Mouse (Mus musculus) cerebellum, adult 9-10 months (tissue): Measurements from ENCODE around the gene 4930469K13Rik.

Source experiments
- DNase-seq: peaks from one replicate; pipeline ENCODE4 v3.0.0; 2022

The 4930469K13Rik gene

GRCm38 (mm10) chr11:33934286-33934685 lies 164.1 kb downstream of the 4930469K13Rik start:
- DNase-seq: no peak

GRCm38 (mm10) chr11:33932386-33933111 lies 165.8 kb downstream of the 4930469K13Rik start:
- no peak for DNase-seq

DNA sequence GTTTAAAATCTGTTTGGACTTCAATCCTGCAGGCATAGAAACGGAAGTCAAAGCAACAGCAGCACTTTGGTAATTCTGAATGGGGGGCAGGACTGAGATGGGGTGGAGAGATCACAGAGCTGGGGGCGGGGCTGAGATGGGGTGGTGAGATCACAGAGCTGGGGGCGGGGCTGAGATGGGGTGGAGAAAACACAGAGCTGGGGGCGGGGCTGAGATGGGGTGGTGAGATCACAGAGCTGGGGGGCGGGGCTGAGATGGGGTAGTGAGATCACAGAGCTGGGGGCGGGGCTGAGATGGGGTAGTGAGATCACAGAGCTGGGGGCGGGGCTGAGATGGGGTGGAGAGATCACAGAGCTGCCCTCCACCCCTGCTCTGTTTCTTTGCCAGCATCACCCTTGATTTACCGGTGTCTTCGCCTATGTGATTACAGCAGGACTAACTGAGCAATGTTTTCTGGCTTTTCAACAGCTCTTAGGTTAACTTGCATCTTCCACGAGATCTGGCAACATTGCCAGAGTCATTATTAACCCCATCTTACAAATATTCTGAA lies 166.4 kb downstream of the 4930469K13Rik start:
- DNase-seq: no peak

DNA sequence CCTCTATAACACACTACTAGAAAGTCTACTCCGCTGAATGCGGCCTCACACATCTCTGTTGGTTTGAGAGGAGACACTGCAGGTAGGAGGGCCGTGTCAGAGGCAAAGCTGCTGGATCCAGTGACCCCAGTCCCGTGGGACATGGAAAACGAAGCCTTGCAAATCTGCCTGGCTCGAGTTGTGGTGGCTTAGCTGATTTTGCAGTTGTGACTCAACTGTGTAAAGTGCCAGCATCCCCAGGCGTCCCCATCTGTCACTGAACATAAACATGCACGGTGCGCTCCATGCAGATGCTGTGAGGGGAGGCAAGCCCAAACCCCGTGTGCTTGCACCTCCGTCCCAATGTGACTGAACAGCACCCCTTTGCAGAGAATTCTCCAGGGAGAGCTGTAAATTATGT lies 168.9 kb downstream of the 4930469K13Rik start:
- no peak for DNase-seq

- DNase-seq: no peak
Observed at GRCm38 (mm10) chr11:33928658-33929057, 169.7 kb downstream of the 4930469K13Rik start.

- DNase-seq: no peak
Observed at GRCm38 (mm10) chr11:33927836-33928235, 170.5 kb downstream of the 4930469K13Rik start.

DNA sequence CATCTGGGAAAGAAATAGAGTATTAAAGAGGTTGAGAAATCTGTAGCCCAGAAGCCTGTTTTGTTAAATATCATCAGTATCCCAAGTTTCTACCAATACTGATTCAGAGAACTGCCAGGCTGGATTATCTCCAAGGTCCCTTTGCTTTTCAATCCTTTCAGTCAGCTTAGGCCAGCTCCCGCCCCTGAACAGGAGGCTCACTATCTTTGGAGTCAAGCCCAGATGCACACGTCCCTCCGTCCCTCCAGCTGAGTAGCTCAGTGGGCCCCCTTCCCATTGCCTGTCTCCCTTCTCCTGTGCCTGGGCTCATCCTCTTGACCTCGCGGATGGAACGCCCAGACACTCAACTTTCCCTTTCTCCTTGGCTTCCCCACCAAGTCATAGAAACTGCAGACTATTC lies 171.0 kb downstream of the 4930469K13Rik start:
- no peak for DNase-seq

DNA sequence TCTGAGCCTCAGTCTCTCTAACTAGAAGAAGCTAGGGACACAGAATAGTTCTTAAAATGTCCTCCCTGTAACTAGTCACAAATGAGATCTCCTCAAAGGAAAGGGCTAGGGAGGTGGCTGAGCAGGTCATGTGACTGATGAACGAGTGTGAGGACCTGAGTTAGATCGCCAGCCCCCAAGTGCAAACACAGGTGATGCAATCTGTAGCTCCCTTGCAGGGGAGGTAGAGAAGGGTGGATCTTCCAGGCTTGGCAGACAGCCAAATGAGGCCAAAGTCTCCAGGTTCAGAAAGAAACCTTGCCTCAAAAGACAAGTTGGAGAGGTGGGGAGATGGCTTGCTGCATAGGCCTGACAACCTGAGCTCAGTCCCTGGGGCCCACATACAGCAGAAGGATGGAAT lies 171.8 kb downstream of the 4930469K13Rik start:
- no peak for DNase-seq

DNA sequence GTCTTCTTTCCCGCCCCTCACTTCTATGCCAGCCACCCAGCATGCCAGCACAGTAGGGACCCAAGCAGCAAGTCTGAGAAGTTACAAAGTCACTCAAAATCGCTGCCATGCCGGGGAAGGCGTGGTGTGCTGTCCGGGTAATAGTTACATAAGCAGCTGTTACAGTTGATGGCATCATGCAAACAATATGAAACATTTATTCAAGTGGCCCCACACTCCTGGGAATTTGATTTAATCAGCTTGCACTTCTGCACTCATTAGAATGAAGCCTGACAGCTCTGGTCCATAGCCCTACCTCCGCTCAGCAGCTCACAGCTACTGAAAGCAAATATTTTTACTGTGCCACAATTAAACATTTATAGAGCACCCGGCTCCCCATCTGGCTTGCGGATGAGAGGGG lies 172.6 kb downstream of the 4930469K13Rik start:
- DNase-seq: no peak
